Mouse (Mus musculus): ENCODE results near the gene Gm5127. TPM values are rescaled to one million over a fixed set of nuclear protein-coding genes. Genes with fewer than 3 reads are reported as not detected.

Gene Gm5127
- total RNA-seq, 2 experiments from 2014 or later: 0.30 TPM; not detected in 1

Small RNA genes within 50 kb of the gene (microRNA-seq; reads per million reads assigned to microRNA genes)
- gene Gm22102: 0 reads per million in 2 experiments

Other genes with a start within 250 kb of the Gm5127 start
- not detected for gene Fndc3c1, start 97.8 kb upstream of the Gm5127 start, total RNA-seq (2021)
- under 1 TPM; 0.64 to 0.94 TPM for gene Cysltr1, start 20.5 kb downstream of the Gm5127 start, total RNA-seq (2021)